ENCODE assay signal across 8 mouse cellular contexts in the genomic region with DNA sequence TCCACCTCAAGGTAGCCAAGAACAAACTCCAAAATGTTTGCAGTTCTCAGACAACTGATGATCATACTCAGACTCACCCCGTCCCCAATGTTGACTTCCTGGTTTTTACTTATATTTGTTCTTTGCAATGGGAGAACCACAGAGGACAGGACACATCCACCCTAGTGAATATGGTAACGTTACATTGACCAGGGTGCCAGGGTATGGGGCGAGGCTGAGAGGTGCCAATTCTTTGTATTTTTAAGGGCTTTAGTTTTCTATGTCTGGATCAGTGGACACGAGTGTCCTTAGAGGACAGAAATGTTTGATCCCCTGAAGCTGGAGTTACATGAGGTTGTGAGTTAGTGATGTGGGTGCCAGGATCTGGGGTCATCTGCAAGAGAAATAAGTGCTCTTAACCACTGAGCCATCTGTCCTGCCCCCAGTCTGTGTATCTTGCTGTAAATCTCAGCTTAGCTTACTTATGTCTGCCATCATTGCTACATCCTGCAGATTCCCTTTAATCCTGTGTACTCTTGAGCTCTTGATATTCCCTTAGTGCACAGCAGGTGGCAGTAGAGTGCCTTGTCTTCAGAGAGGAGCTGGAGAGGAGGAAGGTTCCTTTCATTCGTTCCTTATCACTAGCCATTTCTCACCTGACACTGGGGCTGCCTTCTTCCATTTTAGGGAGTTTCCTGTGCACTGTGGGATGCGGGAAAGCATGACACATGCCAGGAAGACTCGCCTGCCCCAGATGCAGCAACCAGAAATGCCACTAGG. TPM values are rescaled to one million over a fixed set of nuclear protein-coding genes. Genes with fewer than 3 reads are reported as not detected.
DNase-seq lines count a peak whose midpoint lies in the region; ATAC-seq and TF ChIP-seq lines count a peak whose summit lies in the region.

No protein-coding gene starts in this region.

- no peak for TF ChIP-seq POLR2A in bone marrow macrophage, adult 2 months (IDR thresholded peaks at IDR 0.05; ENCODE audit: borderline replicate concordance, low read depth, low read length)

- 0 out of 2 replicates have a peak overlapping the region, but pooled peaks have one; percentile 0 for H3K4me2 ChIP-seq in heart, embryonic 13.5 days
- H3K4me2 ChIP-seq in liver, embryonic 11.5 days = no peak overlapping the region
- H3K4me2 ChIP-seq in stomach, embryonic 14.5 days (replicated peaks; ENCODE audit: low read depth, low read length) = no peak overlapping the region

- peak; percentile 80 for ATAC-seq in erythroblast, adult 5-6 weeks (replicated peaks; ENCODE audit: low FRiP score, poor library complexity, severe bottlenecking)
- ATAC-seq in heart, embryonic 13.5 days (ENCODE audit: extremely low read depth, insufficient number of reproducible peaks, low FRiP score, low TSS enrichment) = no peak
- ATAC-seq in liver, embryonic 11.5 days (replicated peaks; ENCODE audit: low FRiP score) = peak; percentile 58
- peak; percentile 59 for ATAC-seq in stomach, embryonic 14.5 days (ENCODE audit: insufficient number of reproducible peaks, insufficient read depth, low FRiP score, low read depth)

- no peaks in the 10 kb centered on the region for H3K4me1 ChIP-seq in bone marrow macrophage, adult 2 months (ENCODE audit: control insufficient read depth, insufficient read depth, low read length)
- peaks cover 4% of the 10 kb centered on the region for H3K4me1 ChIP-seq in heart, embryonic 13.5 days
- H3K4me1 ChIP-seq in liver, embryonic 11.5 days (replicated peaks; ENCODE audit: control insufficient read depth, insufficient read depth, low read length) = no peaks in the 10 kb centered on the region
- H3K4me1 ChIP-seq in stomach, embryonic 14.5 days (ENCODE audit: control insufficient read depth, insufficient read depth, low read length) = no peaks in the 10 kb centered on the region

- H3K9ac ChIP-seq in heart, embryonic 13.5 days = no peak overlapping the region
- no peak overlapping the region for H3K9ac ChIP-seq in liver, embryonic 11.5 days (ENCODE audit: low read depth, low read length)
- H3K9ac ChIP-seq in stomach, embryonic 14.5 days (replicated peaks; ENCODE audit: low read depth, low read length) = no peak overlapping the region

- H3K9me3 ChIP-seq in heart, embryonic 13.5 days = no peaks in the 10 kb centered on the region
- H3K9me3 ChIP-seq in liver, embryonic 11.5 days (ENCODE audit: control insufficient read depth, low read length) = no peaks in the 10 kb centered on the region
- peaks cover 3% of the 10 kb centered on the region; the same call in 1 of the 2 replicates for H3K9me3 ChIP-seq in stomach, embryonic 14.5 days (ENCODE audit: control insufficient read depth, low read depth, low read length)

- peak; percentile 80 for DNase-seq in B cell, adult 2 months
- peak; percentile 89 for DNase-seq in kidney, postnatal 10 days
- DNase-seq in liver, embryonic 11.5 days (ENCODE audit: low spot score) = no peak
- DNase-seq in natural killer cell, adult 2 months (ENCODE audit: low spot score in 2 of 2) = peak; percentile 58 to 77

- no peaks in the 10 kb centered on the region for H3K27me3 ChIP-seq in heart, embryonic 13.5 days (replicated peaks)
- H3K27me3 ChIP-seq in liver, embryonic 11.5 days (replicated peaks; ENCODE audit: control insufficient read depth, insufficient read depth, low read length) = no peaks in the 10 kb centered on the region
- H3K27me3 ChIP-seq in stomach, embryonic 14.5 days (ENCODE audit: control insufficient read depth, insufficient read depth, low read length) = no peaks in the 10 kb centered on the region

- H3K27ac ChIP-seq in bone marrow macrophage, adult 2 months (ENCODE audit: insufficient read depth, low read depth, low read length) = no peak overlapping the region
- no peak overlapping the region for H3K27ac ChIP-seq in heart, embryonic 13.5 days (replicated peaks)
- no peak overlapping the region for H3K27ac ChIP-seq in liver, embryonic 11.5 days (ENCODE audit: low read depth, low read length)
- no peak overlapping the region for H3K27ac ChIP-seq in stomach, embryonic 14.5 days (ENCODE audit: low read length)

- TF ChIP-seq CTCF in bone marrow macrophage, adult 2 months (IDR thresholded peaks at IDR 0.05; ENCODE audit: low read depth, low read length) = peak; percentile 30; the same call in 1 of the 2 replicates

- peaks cover 27% of the 10 kb centered on the region for H3K36me3 ChIP-seq in heart, embryonic 13.5 days
- peaks cover 1% of the 10 kb centered on the region; the same call in 1 of the 2 replicates for H3K36me3 ChIP-seq in liver, embryonic 11.5 days (ENCODE audit: control insufficient read depth, insufficient read depth, low read length)
- H3K36me3 ChIP-seq in stomach, embryonic 14.5 days (ENCODE audit: control insufficient read depth, insufficient read depth, low read length) = peaks cover 3% of the 10 kb centered on the region

- H3K4me3 ChIP-seq in bone marrow macrophage, adult 2 months (ENCODE audit: insufficient read depth, low read length) = no peak overlapping the region
- H3K4me3 ChIP-seq in heart, embryonic 13.5 days = no peak overlapping the region
- no peak overlapping the region for H3K4me3 ChIP-seq in liver, embryonic 11.5 days (ENCODE audit: low read depth, low read length)
- H3K4me3 ChIP-seq in stomach, embryonic 14.5 days (ENCODE audit: low read depth, low read length) = no peak overlapping the region

- WGBS in heart, embryonic 13.5 days = 31% methylated on average over 7 of the region's 7 CpGs
- WGBS in liver, embryonic 11.5 days = 26% methylated on average over 7 of the region's 7 CpGs
- WGBS in stomach, embryonic 14.5 days = 36% methylated on average over 7 of the region's 7 CpGs

RNA-seq across cellular contexts. Expression of a gene that starts 28.9 kb away (rescaled TPM):
- polyA plus RNA-seq in bone marrow macrophage, adult 2 months (2012; ENCODE audit: insufficient read depth, insufficient read length, missing spikeins) = 22.8 and 25.1 TPM in 2 replicates
- total RNA-seq in erythroblast, adult 5-6 weeks (2015; ENCODE audit: low replicate concordance) = 1.5 and 8.4 TPM in 2 replicates
- total RNA-seq in erythroblast, adult 5-6 weeks (2017; ENCODE audit: low replicate concordance) = 5.2 and 10.3 TPM in 2 replicates
- polyA plus RNA-seq in heart, embryonic 13.5 days (2015; fragmentation: Nextera tagmentation; extraction: Ambion mirVana) = 19.1 and 20.0 TPM in 2 replicates
- polyA plus RNA-seq in liver, embryonic 11.5 days (2014; fragmentation: Nextera tagmentation; extraction: Ambion mirVana) = 15.2 and 15.6 TPM in 2 replicates
- polyA plus RNA-seq in stomach, embryonic 14.5 days (2014; fragmentation: Nextera tagmentation; extraction: Ambion mirVana) = 14.6 and 18.1 TPM in 2 replicates

RNA-seq across cellular contexts. Expression of a gene that starts 45.2 kb away (rescaled TPM):
- polyA plus RNA-seq in bone marrow macrophage, adult 2 months (2012; ENCODE audit: insufficient read depth, insufficient read length, missing spikeins) = 21.8 and 24.2 TPM in 2 replicates
- 0.77 and 1.5 TPM in 2 replicates for total RNA-seq in erythroblast, adult 5-6 weeks (2015; ENCODE audit: low replicate concordance)
- total RNA-seq in erythroblast, adult 5-6 weeks (2017; ENCODE audit: low replicate concordance) = 1.3 and 5.7 TPM in 2 replicates
- polyA plus RNA-seq in heart, embryonic 13.5 days (2015; fragmentation: Nextera tagmentation; extraction: Ambion mirVana) = 26.8 and 34.0 TPM in 2 replicates
- polyA plus RNA-seq in liver, embryonic 11.5 days (2014; fragmentation: Nextera tagmentation; extraction: Ambion mirVana) = 44.6 and 46.8 TPM in 2 replicates
- 43.5 and 52.4 TPM in 2 replicates for polyA plus RNA-seq in stomach, embryonic 14.5 days (2014; fragmentation: Nextera tagmentation; extraction: Ambion mirVana)
